Mouse (Mus musculus) lung, postnatal 14 days (tissue): ENCODE data around the gene Olfr1280.
"Not testable (repeated sequence)": the region's sequence is repeated elsewhere in the genome, so short reads cannot be mapped to it uniquely, and the experiment has no call there.

ENCODE experiments used
- DNase-seq: peaks from one replicate; pipeline ENCODE4 v3.0.0; 2021

The Olfr1280 gene

GRCm38 (mm10) chr2:111313717-111314116 is at the start of gene Olfr1280:
Gene Olfr1280 (plus strand): TSS chr2:111314017.
- DNase-seq, result no peak

DNA sequence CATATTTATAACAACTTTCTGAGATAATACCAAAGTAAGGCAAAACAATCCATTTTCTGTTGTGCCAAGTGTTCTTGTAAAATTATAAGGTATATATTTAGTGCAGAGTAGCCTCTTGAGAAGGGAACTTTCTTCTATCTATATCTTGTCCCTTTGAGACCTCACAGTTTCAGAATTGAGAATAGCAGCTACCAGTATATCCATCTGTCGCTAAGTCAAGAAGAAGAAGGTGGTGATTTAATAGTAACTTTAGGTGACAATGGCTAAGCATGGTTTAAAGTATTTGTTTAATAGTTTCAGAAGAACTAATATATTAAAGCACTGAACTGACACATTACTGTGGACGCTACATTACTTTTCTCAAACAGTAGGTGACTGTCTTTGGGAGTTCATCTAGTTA is 39.8 kb upstream of the Olfr1280 start, which contains the start of gene Olfr1277:
Gene Olfr1277 (minus strand): TSS at position 101 of the 400 bp plus-strand sequence.
- no peak for DNase-seq

- DNase-seq, result no peak
Observed at GRCm38 (mm10) chr2:111289836-111290235, 24.0 kb upstream of the Olfr1280 start, which contains the start of gene Olfr1278. Gene Olfr1278 (plus strand): TSS chr2:111290136.

GRCm38 (mm10) chr2:111298541-111298940 is 15.3 kb upstream of the Olfr1280 start:
- DNase-seq, result no peak

DNA sequence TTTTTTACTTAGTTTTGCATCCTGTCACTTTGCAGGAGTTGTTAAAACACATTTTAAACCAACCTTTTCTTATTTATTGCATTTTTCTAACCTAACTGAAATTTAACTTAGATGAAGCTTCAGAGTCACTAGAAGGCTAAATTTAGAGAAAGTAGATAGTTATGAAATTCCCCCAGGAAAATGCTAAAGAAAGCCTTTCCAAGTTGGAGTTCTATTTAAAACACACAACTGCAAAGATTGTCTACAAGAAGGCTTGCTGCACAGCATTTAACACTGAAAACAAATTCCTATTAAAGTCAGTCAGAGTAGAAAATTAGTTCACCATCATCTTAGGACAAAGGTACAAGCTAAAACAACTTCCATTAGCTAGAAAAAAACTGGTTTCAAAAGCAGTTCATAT is 13.4 kb upstream of the Olfr1280 start, which contains the start of gene Olfr1279:
Gene Olfr1279 (plus strand): TSS at position 262 of the 400 bp plus-strand sequence.
- DNase-seq, result no peak

DNA sequence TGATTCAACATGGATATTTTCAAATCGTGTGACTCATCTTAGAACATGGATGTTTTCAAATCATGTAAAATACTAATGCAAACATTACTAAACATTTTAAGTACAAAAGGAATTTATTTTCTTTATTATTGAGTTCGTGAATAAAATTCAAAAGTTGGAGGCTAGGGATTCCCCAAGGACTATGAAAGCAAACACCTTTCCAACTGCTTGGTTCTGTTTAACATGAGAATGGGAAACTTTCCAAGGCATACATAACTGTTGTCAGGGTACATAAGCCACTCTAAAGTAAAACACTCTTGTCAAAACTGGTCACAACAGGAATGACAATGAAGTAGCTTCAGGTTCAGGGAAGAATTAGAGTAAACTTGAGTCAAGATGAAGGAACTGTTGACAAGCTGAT is 12.4 kb downstream of the Olfr1280 start, which contains the start of gene Olfr1281:
Gene Olfr1281 (plus strand): TSS at position 301 of the 400 bp plus-strand sequence.
- no peak for DNase-seq

- DNase-seq, result not testable (repeated sequence)
Observed at GRCm38 (mm10) chr2:111333721-111334120, 19.9 kb downstream of the Olfr1280 start.

DNA sequence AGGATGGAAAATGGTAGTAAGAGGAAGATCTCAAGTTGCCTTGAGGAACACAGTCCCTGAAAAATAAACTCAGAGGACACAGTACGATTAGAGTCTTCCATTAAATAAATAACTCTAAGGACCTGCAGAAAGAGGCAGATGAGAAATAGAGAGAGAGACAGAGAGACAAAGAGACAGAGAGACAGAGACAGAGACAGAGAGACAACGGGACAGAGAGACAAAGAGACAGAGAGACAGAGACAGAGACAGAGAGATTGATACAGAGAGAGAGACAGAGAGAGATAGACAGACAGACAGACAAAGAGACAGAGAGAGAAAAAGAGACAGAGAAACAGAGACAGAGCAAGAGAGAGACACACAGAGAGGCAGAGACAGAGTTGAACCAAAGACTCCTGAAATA is 22.2 kb downstream of the Olfr1280 start, which contains the start of gene Olfr1282:
Gene Olfr1282 (minus strand): TSS at position 101 of the 400 bp plus-strand sequence.
- DNase-seq, result no peak

- no peak for DNase-seq
Observed at GRCm38 (mm10) chr2:111366490-111366889, 52.7 kb downstream of the Olfr1280 start, which contains the start of gene Olfr1283. Gene Olfr1283 (plus strand): TSS chr2:111366790.

DNA sequence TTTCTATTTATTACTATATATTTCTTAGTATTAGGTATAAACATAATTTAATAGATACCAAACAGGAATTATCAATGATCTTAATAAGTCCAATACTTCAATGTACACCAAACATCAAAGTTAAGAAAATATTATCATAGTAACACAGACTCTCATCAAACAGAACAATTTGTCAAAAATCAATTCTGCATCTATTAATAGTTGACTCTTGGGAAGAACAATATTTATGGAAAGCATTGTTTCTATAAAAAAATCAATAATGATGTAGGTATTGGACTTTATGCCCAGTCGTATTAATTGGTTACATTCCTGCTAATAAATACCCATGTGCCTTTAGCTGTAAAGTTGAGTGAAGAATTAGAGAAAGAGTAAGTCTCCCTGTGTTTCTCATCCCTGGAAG is 61.4 kb downstream of the Olfr1280 start, which contains the start of gene Olfr1284:
Gene Olfr1284 (plus strand): TSS at position 301 of the 400 bp plus-strand sequence.
- DNase-seq, result no peak
